Mouse (Mus musculus) small intestine, adult 2 months (tissue): ENCODE results near the gene Lpcat3. TPM values are rescaled to one million over a fixed set of nuclear protein-coding genes. Genes with fewer than 3 reads are reported as not detected.

Source experiments
- H3K27ac ChIP-seq: fragments of 200-500 bp; 2 replicates; pipeline ENCODE4 v1.5.1; 2012; ENCODE audit warnings: low read depth, low read length, control low read depth, inconsistent platforms; ENCODE audit not compliant: insufficient read depth
- H3K27me3 ChIP-seq: fragments of 200-500 bp; 2 replicates; pipeline ENCODE4 v1.6.1; 2012; ENCODE audit warnings: mild to moderate bottlenecking, moderate library complexity, low read length, inconsistent platforms; ENCODE audit not compliant: control insufficient read depth, insufficient read depth
- H3K36me3 ChIP-seq: fragments of 200-500 bp; 2 replicates; pipeline ENCODE4 v1.6.1; 2012; ENCODE audit warnings: mild to moderate bottlenecking, low read length, control low read depth, inconsistent platforms; ENCODE audit not compliant: control insufficient read depth, insufficient read depth
- H3K4me1 ChIP-seq: fragments of 200-500 bp; 2 replicates; pipeline ENCODE4 v1.6.1; 2012; ENCODE audit warnings: low read length, inconsistent platforms, mixed read lengths; ENCODE audit not compliant: control insufficient read depth, insufficient read depth, insufficient read length
- H3K4me3 ChIP-seq: fragments of 200-500 bp; 2 replicates; pipeline ENCODE4 v1.5.1; 2012; ENCODE audit warnings: low read depth, mild to moderate bottlenecking, control low read depth, inconsistent platforms, low read length, moderate library complexity
- CTCF ChIP-seq: fragments of 200-500 bp; IDR thresholded peaks from 2 replicates; pipeline ENCODE4 v1.5.1; 2012; ENCODE audit warnings: low read depth, mild to moderate bottlenecking, control low read depth, inconsistent platforms, low read length, moderate library complexity, mixed read lengths; ENCODE audit not compliant: insufficient replicate concordance, insufficient read length; ENCODE audit errors: extremely low read depth
- POLR2A ChIP-seq: fragments of 200-500 bp; IDR thresholded peaks from 2 replicates; pipeline ENCODE4 v1.6.1; 2012; ENCODE audit warnings: low read depth, mild to moderate bottlenecking, control low read depth, inconsistent platforms, low read length, moderate library complexity
- WGBS: fragments of 180-500 bp; shearing (Covaris S2); methylation state at CpG from one replicate; pipeline ENCODE4 v1.1.7; 2018; 5-methylcytosine and 5-hydroxymethylcytosine counted together
- polyA plus RNA-seq: library from polyadenylated mRNA; depleted of rRNA; stranded (reverse); fragments of >200 nt; gene quantifications from 2 replicates; pipeline ENCODE4 v1.2.3, GENCODE M21; 2012

The Lpcat3 gene
- polyA plus RNA-seq, 1 experiment, result 323 TPM

DNA sequence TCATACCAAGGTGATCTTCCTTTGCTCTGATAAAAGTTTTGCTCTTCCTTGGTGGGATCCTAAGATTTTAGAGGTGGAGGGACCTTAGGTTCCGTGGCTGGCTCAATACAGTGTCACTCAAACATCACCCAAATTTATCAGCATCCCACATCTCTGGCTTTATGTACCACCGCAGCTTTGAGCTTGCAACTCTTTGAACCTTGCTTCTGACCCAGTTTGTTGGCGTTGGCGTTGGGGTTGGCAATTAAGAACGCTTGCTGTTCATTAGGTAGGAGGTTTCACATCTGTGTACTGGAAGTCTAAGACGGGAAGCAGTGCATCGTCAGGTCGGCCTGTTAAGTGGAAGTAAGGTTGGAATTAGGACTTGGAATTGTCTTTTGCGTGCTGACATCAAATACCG, 2.2 kb downstream of the Lpcat3 start:
- no peak overlapping the region for H3K27ac ChIP-seq
- no peaks in the 10 kb centered on the region for H3K27me3 ChIP-seq
- peaks cover 9% of the 10 kb centered on the region for H3K4me1 ChIP-seq
- H3K36me3 ChIP-seq, result peaks cover 3% of the 10 kb centered on the region; the same call in 1 of the 2 replicates
- 88% methylated on average over 10 of the region's 10 CpGs for WGBS
- H3K4me3 ChIP-seq, result no peak overlapping the region
- TF ChIP-seq CTCF (no peak), POLR2A (no peak)

DNA sequence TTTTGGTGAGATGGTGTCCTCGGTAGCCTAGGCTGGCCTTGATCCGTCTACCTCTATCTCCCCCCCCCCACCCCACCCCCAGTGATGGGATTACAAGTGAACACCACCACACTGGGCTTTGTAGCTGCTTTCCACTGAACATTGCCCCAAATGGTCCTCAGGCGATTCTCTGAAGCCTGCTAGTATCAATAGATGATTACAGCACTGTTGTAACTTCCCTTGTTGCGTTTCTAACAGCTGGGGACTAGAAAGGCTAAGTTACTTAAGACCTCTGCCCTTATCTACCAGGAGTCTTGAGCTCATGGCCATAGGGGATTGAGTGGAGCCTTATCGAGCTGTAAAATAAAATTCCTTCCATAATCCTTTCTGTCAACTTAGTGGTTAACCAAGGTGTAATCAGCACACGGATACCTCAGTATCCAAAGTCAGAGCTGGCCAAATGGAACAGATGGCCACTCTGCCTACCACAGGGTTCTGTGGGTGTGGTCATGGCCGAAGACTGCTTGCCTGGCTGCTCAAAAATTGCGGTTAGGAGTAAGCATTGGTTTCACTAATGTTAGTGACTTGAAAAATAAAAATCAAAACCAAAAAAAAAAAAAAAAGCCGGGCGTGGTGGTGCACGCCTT, 6.5 kb downstream of the Lpcat3 start:
- no peak for TF ChIP-seq POLR2A
- TF ChIP-seq CTCF, result no peak
- peaks cover 18% of the 10 kb centered on the region; the same call in 1 of the 2 replicates for H3K4me1 ChIP-seq
- H3K4me3 ChIP-seq, result no peak overlapping the region
- 90% methylated on average over 11 of the region's 11 CpGs for WGBS
- peaks cover 8% of the 10 kb centered on the region; the same call in 1 of the 2 replicates for H3K36me3 ChIP-seq
- H3K27me3 ChIP-seq, result no peaks in the 10 kb centered on the region
- no peak overlapping the region for H3K27ac ChIP-seq

DNA sequence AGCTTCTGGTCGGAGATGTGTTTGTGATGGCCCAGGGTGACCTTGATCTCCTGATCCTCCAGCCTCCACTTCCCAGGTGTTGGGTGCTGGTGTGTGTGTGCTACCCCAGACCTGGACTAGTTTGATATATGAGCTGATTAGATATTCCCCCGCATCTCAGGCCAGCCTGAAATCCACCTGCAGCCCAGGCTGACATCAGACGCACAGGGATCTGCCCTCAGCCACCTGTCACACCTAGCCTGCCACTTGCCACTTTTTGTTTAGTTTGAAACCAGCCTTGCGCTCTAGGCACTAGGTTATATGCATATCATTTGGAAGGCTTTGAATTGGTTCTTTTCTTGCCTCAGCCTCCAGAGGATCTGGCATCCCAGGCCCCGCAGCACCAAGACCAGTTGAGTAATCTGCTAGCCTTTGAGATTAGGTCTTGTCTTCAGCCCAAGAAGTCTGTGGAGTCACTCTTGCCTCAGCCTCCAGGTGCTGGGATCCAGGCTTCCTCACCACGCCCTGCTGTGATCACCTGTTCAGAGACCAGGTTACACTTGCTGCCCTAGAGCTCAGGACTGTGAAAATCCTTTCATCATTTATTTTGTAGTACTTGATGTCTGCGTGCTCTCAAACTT, 7.6 kb downstream of the Lpcat3 start:
- Histone ChIP-seq H3K27me3 (no peaks in the 10 kb centered on the region), H3K27ac (peak overlapping the region; percentile 8; the same call in 1 of the 2 replicates), H3K4me1 (peaks cover 15% of the 10 kb centered on the region; the same call in 1 of the 2 replicates), H3K36me3 (peaks cover 12% of the 10 kb centered on the region), H3K4me3 (no peak overlapping the region)
- 59% methylated on average over 7 of the region's 7 CpGs for WGBS
- TF ChIP-seq CTCF (no peak), POLR2A (no peak)

DNA sequence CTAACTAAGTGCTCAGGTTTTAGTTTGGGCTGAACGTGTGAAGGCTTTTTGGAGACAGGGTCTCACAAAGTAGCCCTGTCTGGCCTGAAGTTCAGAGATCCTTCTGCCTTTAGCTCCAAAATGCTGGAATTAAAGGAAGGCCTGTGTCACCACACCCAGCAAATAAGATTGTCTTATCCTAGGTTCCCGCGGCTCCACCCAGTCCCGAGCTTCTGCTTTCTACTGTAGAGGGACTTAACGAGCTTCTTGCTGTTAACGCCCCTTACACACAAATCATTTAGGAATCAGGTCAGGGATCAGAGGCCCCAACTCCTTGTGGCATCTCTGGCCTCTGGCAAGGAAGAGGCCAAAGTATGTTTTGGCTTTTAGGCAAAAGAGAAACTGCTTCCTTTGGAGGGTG, 9.3 kb downstream of the Lpcat3 start:
- no peak for TF ChIP-seq POLR2A
- 19% methylated on average over 6 of the region's 6 CpGs for WGBS
- H3K4me3 ChIP-seq, result no peak overlapping the region
- H3K27ac ChIP-seq, result no peak overlapping the region
- H3K36me3 ChIP-seq, result peaks cover 10% of the 10 kb centered on the region
- H3K4me1 ChIP-seq, result peaks cover 18% of the 10 kb centered on the region
- H3K27me3 ChIP-seq, result no peaks in the 10 kb centered on the region

DNA sequence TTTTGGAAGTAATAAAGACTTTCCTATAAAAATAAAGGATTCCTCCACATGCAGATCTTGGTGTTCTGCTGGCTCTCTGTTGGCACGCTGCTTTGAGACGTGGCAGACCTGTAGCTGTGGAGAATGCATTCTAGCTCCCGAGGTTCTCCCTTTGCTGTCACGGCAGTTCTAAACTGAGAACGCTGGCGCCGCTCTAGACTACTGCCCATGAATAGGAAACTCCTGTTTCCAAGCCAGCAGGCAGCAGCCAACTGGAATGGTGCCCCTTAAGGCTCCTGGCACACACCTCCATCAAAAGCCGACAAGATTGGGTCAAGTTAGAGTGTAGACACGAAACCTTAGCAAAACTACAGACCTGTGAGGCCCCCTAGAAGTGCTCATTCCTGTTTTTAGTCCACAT, 10.8 kb downstream of the Lpcat3 start:
- no peak overlapping the region for H3K4me3 ChIP-seq
- no peak overlapping the region for H3K27ac ChIP-seq
- TF ChIP-seq CTCF, result no peak
- no peak for TF ChIP-seq POLR2A
- H3K4me1 ChIP-seq, result peaks cover 23% of the 10 kb centered on the region
- WGBS, result 93% methylated on average over 9 of the region's 9 CpGs
- H3K36me3 ChIP-seq, result peaks cover 9% of the 10 kb centered on the region
- no peaks in the 10 kb centered on the region for H3K27me3 ChIP-seq

DNA sequence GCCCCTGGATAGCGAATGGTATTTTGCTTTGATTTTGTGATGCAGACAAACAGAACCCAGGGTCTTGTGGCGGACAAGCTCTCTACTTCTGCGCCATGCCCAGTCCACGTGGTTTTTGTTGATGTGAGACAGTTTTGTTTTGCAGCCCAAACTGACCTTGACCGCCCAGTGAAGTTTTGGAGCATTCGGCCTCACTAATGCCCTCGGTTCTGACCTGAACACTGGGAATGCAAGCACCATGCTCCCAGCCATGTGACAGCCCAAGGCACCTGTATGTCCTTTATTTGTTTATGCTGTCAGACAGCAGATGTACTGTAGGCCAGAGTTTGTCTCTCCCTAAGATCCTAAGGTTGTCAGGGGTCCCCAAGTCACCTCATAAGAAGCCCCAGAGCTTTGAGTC, 11.8 kb downstream of the Lpcat3 start:
- TF ChIP-seq POLR2A, result no peak
- Histone ChIP-seq H3K27ac (no peak overlapping the region), H3K4me1 (peaks cover 26% of the 10 kb centered on the region), H3K36me3 (peaks cover 9% of the 10 kb centered on the region), H3K4me3 (no peak overlapping the region), H3K27me3 (no peaks in the 10 kb centered on the region)
- 98% methylated on average over 7 of the region's 7 CpGs for WGBS

DNA sequence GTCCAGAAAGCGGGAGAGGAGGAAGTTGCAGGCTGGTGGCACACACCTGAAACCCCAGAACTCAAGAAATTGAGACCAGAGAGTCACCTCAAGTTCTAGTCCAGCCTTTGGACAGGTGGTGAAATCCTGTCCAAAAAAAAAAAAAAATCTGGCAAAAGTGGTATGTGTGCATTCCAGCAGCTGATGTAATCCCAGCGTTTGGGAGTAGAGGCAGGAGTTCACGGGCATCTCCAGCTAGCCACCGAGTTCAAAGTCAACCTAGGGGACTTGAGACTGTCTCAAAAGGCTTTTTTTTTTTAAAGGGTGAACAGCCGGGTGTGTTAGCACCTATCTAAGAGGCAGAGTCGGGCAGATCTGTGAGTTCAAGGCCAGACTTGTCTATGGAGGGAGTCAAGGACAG, 13.3 kb downstream of the Lpcat3 start:
- peaks cover 9% of the 10 kb centered on the region for H3K36me3 ChIP-seq
- 37% methylated on average over 6 of the region's 6 CpGs for WGBS
- H3K4me1 ChIP-seq, result peaks cover 27% of the 10 kb centered on the region
- no peaks in the 10 kb centered on the region for H3K27me3 ChIP-seq
- H3K27ac ChIP-seq, result peak overlapping the region; percentile 50; the same call in 1 of the 2 replicates
- H3K4me3 ChIP-seq, result no peak overlapping the region
- TF ChIP-seq CTCF, result no peak
